Mouse (Mus musculus) neutrophil, adult 65 days (primary cell): Measurements from ENCODE around the gene BC005561. TPM values are rescaled to one million over a fixed set of nuclear protein-coding genes. Genes with fewer than 3 reads are reported as not detected.

ENCODE experiments used
- total RNA-seq: library from RNA; stranded (reverse); gene quantifications from 2 replicates; pipeline ENCODE4 v1.2.4, GENCODE M21; 2023

The BC005561 gene
- total RNA-seq = 2.8 and 4.9 TPM in 2 replicates

DNA sequence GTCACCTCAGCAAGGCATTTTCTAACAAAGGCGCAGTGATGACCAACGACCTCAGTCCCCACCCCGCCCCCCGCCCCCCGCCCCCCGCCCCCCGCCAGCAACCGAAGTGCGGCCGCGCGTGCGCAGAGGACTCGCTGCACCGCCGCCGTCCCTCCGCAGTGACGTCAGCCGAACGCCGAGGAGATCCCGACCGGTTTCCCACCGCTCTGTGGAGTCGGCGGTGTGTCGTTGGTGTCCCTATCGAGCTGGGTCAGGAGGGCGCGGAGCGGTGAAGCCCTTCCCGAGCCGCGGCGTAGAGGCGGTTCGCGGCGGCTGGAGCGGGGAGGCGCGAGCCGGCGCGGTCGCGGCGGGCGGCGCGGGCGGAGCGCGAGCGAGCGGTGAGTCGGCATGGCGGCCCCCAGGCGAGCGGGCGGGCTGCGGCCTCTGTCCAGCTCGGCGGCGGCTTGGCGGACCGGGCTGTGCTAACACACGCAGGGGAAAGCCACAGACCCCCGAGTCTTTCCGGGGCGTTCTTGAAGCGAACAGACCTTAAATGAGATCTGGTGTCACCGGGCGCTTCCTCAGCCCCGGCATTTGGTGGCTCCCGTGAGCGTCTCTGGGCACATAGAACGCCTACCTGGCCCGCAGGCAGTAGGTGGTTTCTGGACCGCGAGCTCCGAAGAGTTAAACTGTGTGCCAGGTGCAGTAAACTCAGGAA lies at the start of gene BC005561:
Gene BC005561, plus strand, starts transcription at position 158 of the 697 bp plus-strand sequence.

DNA sequence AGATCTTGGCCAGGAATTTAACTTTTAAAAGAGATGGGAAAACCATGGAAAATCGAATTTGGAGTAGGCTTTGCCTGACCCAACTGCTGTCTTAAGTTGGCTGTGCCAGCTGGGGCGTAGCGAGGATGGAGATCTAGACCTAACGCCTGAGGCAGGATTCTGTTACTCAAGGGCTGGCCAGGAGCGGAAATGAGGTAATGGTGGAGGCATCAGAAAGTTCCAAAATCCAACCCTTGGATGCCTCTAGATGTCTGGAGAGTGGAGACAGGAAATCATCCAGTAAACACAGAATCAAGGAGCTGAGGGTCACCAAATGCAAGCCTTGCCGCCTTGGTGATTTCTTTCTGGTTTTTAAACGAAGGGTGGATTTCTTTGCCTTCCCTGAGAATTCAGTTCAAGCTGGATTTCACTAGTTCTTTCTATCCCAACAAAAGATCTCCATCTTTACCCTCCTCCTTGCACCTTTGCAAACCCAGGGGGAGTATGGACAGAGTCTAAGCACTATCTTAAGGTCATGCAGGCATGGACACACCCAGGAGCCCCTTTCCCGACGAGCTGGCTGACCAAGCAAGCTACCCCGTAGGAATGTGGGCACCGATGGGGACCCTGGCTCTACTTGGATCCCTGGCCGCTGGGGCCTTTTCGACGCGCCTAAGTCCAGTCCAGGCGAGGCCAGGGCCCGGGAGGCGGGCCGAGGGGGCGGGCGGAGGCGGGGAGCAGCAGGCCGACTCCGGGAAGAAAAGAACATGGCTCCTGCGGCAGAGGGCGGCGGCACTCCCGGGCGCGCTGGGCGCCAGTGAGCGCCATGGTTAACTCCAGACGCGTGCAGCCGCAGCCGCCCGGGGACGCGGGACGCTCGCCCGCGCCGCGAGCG lies 49.1 kb upstream of the BC005561 start, which contains the start of gene Pkd2:
Gene Pkd2, plus strand, starts transcription at position 619 of the 874 bp plus-strand sequence.

Other genes starting within 250 kb of the BC005561 start
- gene Ibsp, start 209.2 kb upstream of the BC005561 start, total RNA-seq = 0.75 and 1.4 TPM in 2 replicates
- not detected in 2 replicates for gene Mepe, start 183.0 kb upstream of the BC005561 start, total RNA-seq
- 13.8 and 13.9 TPM in 2 replicates for gene Spp1, start 73.2 kb upstream of the BC005561 start, total RNA-seq
- 0.36 and 1.4 TPM in 2 replicates for gene Pkd2, start 48.9 kb upstream of the BC005561 start, total RNA-seq